Mouse (Mus musculus) gastrocnemius, adult 2 months (tissue): ENCODE measurements around the gene Pde8b. TPM values are rescaled to one million over a fixed set of nuclear protein-coding genes. Genes with fewer than 3 reads are reported as not detected.

Experiments
- DNase-seq: peaks from one replicate; pipeline ENCODE4 v3.0.0; 2022
- H3K27ac ChIP-seq: fragments of 200-600 bp; 2 replicates; pipeline ENCODE4 v1.8.1; 2022; ENCODE audit warnings: mild to moderate bottlenecking
- H3K4me3 ChIP-seq: fragments of 200-600 bp; 2 replicates; pipeline ENCODE4 v1.8.1; 2022; ENCODE audit warnings: mild to moderate bottlenecking, moderate library complexity
- CTCF ChIP-seq: fragments of 200-600 bp; IDR thresholded peaks from 2 replicates; pipeline ENCODE4 v1.8.1; 2022; ENCODE audit warnings: antibody characterized with exemption, mild to moderate bottlenecking, moderate library complexity
- intact Hi-C: fragments of 180-260 bp; cut with DNase I; formaldehyde crosslinking; loops from one replicate; pipeline ENCODE4 v1.15.1; 2025
- long read RNA-seq, 2 experiments: library from polyadenylated mRNA; stranded (forward); transcript quantifications; one replicate each; pipeline ENCODE4 v2.0.0; 2021
- total RNA-seq, 2 experiments: library from RNA; stranded (reverse); gene quantifications; 2 replicates each; pipeline ENCODE4 v1.2.3; 2021

The Pde8b gene
- total RNA-seq, result 1 to 10 TPM; 2.0 to 3.3 TPM
- long read RNA-seq, experiment 1, full-length matches to known transcripts, result 2 of 8 reads
- long read RNA-seq, experiment 1, partial matches to known transcripts, result 0 of 8 reads
- long read RNA-seq, experiment 1, other reads (novel, unspliced or antisense), result 6 of 8 reads
- long read RNA-seq, experiment 2, partial matches to known transcripts, result 0 of 5 reads
- long read RNA-seq, experiment 2, other reads (novel, unspliced or antisense), result 5 of 5 reads

- Histone ChIP-seq H3K27ac (peak within 1 kb of the TSS; percentile 64), H3K4me3 (peak within 1 kb of the TSS; percentile 48)
- DNase-seq, result peak; percentile 27
- TF ChIP-seq CTCF, result peak; percentile 38
- intact Hi-C loops, result no loop called here
Measured at GRCm38 (mm10) chr13:95249511-95250456, at the start of gene Pde8b. Gene Pde8b (minus strand): TSS chr13:95250336.

- H3K27ac ChIP-seq, result no peak overlapping the region
- TF ChIP-seq CTCF, result no peak
- no peak overlapping the region for H3K4me3 ChIP-seq
- intact Hi-C loops, result no loop called here
- DNase-seq, result no peak
Measured at GRCm38 (mm10) chr13:95291983-95292382, 41.8 kb upstream of the Pde8b start.

- DNase-seq, result no peak
- no peak overlapping the region for H3K4me3 ChIP-seq
- intact Hi-C loops, result loop anchor here (5.0 to 10.0 kb wide), 2 partner anchors 203 to 271 kb away; no protein-coding TSS in a partner anchor
- TF ChIP-seq CTCF, result no peak
- H3K27ac ChIP-seq, result no peak overlapping the region
Measured at GRCm38 (mm10) chr13:95288027-95288426, 37.9 kb upstream of the Pde8b start.

- TF ChIP-seq CTCF, result peak; percentile 79
- H3K4me3 ChIP-seq, result no peak overlapping the region
- intact Hi-C loops, result loop anchor here (5.0 to 10.0 kb wide), 2 partner anchors 202 to 270 kb away; no protein-coding TSS in a partner anchor
Measured at GRCm38 (mm10) chr13:95286989-95287388, 36.9 kb upstream of the Pde8b start.

DNA sequence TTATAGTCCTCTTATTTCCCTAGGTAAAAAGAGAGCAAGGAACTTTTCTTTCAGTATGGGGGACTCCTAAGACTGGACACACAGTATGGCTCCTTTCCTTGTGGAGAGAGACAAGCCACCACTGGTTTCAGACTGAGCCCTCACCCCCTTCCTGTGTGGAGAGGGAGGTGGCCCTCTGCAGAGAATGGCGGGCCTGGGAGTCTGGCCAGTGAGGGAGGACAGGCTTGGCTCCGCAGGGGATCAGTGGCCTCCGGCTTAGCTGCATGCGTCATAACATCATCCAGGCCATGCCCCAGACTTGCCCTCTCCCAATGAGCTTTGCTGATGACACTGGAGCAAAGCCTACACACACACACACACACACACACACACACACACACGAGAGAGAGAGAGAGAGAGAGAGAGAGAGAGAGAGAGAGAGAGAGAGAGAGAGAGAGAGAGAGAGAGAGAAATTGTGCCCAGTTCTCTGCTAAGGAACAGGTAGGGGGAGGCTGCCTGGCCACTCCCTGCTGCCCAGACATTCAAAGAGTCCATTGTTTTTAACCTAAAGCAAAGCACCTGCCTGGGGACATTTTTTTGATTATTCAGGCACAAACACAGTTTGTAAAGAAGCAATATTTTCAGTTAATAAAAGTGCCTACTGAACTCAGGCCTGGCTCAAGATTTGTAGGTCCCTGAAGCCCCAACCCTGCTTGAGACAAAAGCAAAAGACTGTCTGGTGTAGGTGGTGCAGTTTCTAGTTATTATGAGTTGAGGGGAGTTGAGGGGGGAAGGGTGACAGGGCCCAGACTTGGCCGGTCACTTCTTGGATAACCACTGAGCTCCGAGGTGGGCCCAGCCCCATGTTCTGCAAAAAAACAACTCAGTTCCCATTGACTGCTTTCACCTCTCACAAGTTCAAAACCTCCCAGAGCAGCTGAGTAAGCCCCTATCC is 31.9 kb upstream of the Pde8b start:
- peak; percentile 36 for DNase-seq
- no peak overlapping the region for H3K4me3 ChIP-seq
- 0 out of 2 replicates have a peak overlapping the region, but pooled peaks have one; percentile 5 for H3K27ac ChIP-seq
- TF ChIP-seq CTCF, result no peak
- intact Hi-C loops, result loop anchor here (10.0 kb wide), 1 partner anchor 197 kb away; no protein-coding TSS in a partner anchor

More at GRCm38 (mm10) chr13:95286989-95287388, 36.9 kb upstream of the Pde8b start:
- H3K27ac ChIP-seq, result no peak overlapping the region
- DNase-seq, result peak; percentile 64

DNA sequence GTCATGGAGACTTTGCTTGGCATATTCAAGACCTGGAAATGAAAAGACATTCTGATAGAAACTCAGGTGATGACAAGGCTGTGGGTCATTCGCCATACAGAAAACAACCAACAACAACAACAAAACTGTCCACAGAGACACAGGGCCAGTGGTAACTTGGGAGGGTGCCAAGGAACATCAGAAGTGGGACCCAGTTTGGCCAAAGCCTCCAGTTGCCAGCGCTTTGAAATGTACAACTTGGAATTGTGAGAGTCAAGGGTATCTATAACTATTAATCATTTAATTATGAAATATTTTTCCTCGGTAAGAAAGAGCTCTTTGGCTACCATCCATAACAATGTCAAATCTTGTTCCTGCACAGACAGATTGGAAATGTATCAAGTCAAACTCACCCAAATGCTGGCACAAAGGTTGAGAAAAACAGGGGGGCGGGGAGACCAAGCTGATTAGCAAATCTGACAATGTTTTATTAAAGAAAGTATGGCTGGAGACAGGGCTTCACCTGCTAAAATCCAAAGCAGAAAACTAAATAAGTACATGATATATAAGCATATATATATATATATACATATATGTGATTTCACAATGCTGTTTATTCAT is 28.4 kb upstream of the Pde8b start:
- Histone ChIP-seq H3K27ac (no peak overlapping the region), H3K4me3 (no peak overlapping the region)
- no peak for DNase-seq
- intact Hi-C loops, result no loop called here
- TF ChIP-seq CTCF, result no peak

- no peak for DNase-seq
- no peak for TF ChIP-seq CTCF
- intact Hi-C loops, result no loop called here
- no peak overlapping the region for H3K4me3 ChIP-seq
- H3K27ac ChIP-seq, result no peak overlapping the region
Measured at GRCm38 (mm10) chr13:95264691-95265090, 14.6 kb upstream of the Pde8b start.

GRCm38 (mm10) chr13:95260886-95261789 is 11.0 kb upstream of the Pde8b start:
- Histone ChIP-seq H3K27ac (peak overlapping the region; percentile 49), H3K4me3 (no peak overlapping the region)
- TF ChIP-seq CTCF, result no peak
- intact Hi-C loops, result no loop called here
- DNase-seq, result peak; percentile 27

DNA sequence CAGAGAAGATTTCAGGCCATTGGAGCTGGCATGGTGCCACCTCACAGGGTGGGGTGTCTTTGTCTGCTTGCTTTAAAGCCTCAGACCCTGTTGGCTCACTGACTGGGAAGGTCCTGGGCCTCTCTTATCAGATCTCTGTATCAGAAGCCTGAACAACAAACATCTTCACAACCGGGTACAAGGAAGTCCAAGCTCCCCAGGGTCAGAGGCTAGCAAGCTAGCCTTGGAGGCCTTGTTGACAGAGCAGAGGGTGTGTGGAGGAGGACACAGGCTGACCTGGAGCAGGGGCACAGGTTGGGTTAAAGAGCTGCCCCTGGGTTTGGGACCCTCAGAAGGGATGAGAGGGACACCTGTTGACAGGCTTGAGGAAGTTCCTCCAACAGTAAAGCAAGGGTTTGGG is 10.3 kb upstream of the Pde8b start:
- intact Hi-C loops, result no loop called here
- DNase-seq, result no peak
- H3K4me3 ChIP-seq, result no peak overlapping the region
- peak overlapping the region; percentile 49 for H3K27ac ChIP-seq
- no peak for TF ChIP-seq CTCF

- no peak overlapping the region for H3K27ac ChIP-seq
- no peak for TF ChIP-seq CTCF
- no peak for DNase-seq
- H3K4me3 ChIP-seq, result no peak overlapping the region
- intact Hi-C loops, result no loop called here
Measured at GRCm38 (mm10) chr13:95257083-95257482, 6.9 kb upstream of the Pde8b start.

GRCm38 (mm10) chr13:95255083-95255482 is 4.9 kb upstream of the Pde8b start:
- Histone ChIP-seq H3K4me3 (no peak overlapping the region), H3K27ac (no peak overlapping the region)
- no peak for TF ChIP-seq CTCF

More at GRCm38 (mm10) chr13:95255083-95255482, 4.9 kb upstream of the Pde8b start:
- intact Hi-C loops, result no loop called here
- DNase-seq, result no peak
